Mouse (Mus musculus): ENCODE data around the gene Sntg2. TPM values are rescaled to one million over a fixed set of nuclear protein-coding genes. Genes with fewer than 3 reads are reported as not detected.

The Sntg2 gene
- polyA plus RNA-seq (2014; fragmentation: Nextera tagmentation; extraction: Ambion mirVana): 2.6 and 3.8 TPM in 2 replicates

GRCm38 (mm10) chr12:30372933-30373501, at the start of gene Sntg2:
Gene Sntg2, minus strand, starts transcription at chr12:30373375.
- peak within 1 kb of the TSS; percentile 94 for H3K4me2 ChIP-seq
- H3K4me3 ChIP-seq (ENCODE audit: low read depth, low read length): peak within 1 kb of the TSS; percentile 54
- under 1% methylated on average over 30 of the region's 39 CpGs for WGBS (ENCODE audit: insufficient replicate concordance)
- no peak within 1 kb of the TSS for H3K27ac ChIP-seq (ENCODE audit: low read depth, low read length)
- no peaks in the 10 kb centered on the region for H3K27me3 ChIP-seq (ENCODE audit: control insufficient read depth, insufficient read depth, low read length)
- peak within 1 kb of the TSS; percentile 68 for H3K9ac ChIP-seq (ENCODE audit: low read depth, low read length)
- H3K4me1 ChIP-seq (ENCODE audit: control insufficient read depth, insufficient read depth, low read length): no peaks in the 10 kb centered on the region; the same call in 1 of the 2 replicates
- H3K9me3 ChIP-seq (replicated peaks; ENCODE audit: control insufficient read depth, low read length): no peaks in the 10 kb centered on the region
- H3K36me3 ChIP-seq (ENCODE audit: control insufficient read depth, insufficient read depth, low read length): no peaks in the 10 kb centered on the region
- ATAC-seq (replicated peaks; ENCODE audit: insufficient number of reproducible peaks, low FRiP score, low TSS enrichment): peak; percentile 88

GRCm38 (mm10) chr12:30416547-30416946, 43.4 kb upstream of the Sntg2 start:
- Histone ChIP-seq H3K9ac (ENCODE audit: low read depth, low read length) (no peak overlapping the region), H3K27me3 (ENCODE audit: control insufficient read depth, insufficient read depth, low read length) (no peaks in the 10 kb centered on the region), H3K4me3 (ENCODE audit: low read depth, low read length) (no peak overlapping the region), H3K4me2 (no peak overlapping the region), H3K9me3 (replicated peaks; ENCODE audit: control insufficient read depth, low read length) (no peaks in the 10 kb centered on the region), H3K4me1 (ENCODE audit: control insufficient read depth, insufficient read depth, low read length) (no peaks in the 10 kb centered on the region), H3K36me3 (ENCODE audit: control insufficient read depth, insufficient read depth, low read length) (no peaks in the 10 kb centered on the region), H3K27ac (ENCODE audit: low read depth, low read length) (no peak overlapping the region)
- 85% methylated on average over 8 of the region's 8 CpGs for WGBS (ENCODE audit: insufficient replicate concordance)
- ATAC-seq (replicated peaks; ENCODE audit: insufficient number of reproducible peaks, low FRiP score, low TSS enrichment): no peak

GRCm38 (mm10) chr12:30415981-30416380, 42.8 kb upstream of the Sntg2 start:
- H3K4me1 ChIP-seq (ENCODE audit: control insufficient read depth, insufficient read depth, low read length): no peaks in the 10 kb centered on the region
- no peak overlapping the region for H3K4me2 ChIP-seq
- 79% methylated on average over 6 of the region's 6 CpGs for WGBS (ENCODE audit: insufficient replicate concordance)
- no peaks in the 10 kb centered on the region for H3K27me3 ChIP-seq (ENCODE audit: control insufficient read depth, insufficient read depth, low read length)
- H3K9ac ChIP-seq (ENCODE audit: low read depth, low read length): no peak overlapping the region
- H3K27ac ChIP-seq (ENCODE audit: low read depth, low read length): no peak overlapping the region
- no peak overlapping the region for H3K4me3 ChIP-seq (ENCODE audit: low read depth, low read length)
- H3K9me3 ChIP-seq (replicated peaks; ENCODE audit: control insufficient read depth, low read length): no peaks in the 10 kb centered on the region
- H3K36me3 ChIP-seq (ENCODE audit: control insufficient read depth, insufficient read depth, low read length): no peaks in the 10 kb centered on the region
- no peak for ATAC-seq (replicated peaks; ENCODE audit: insufficient number of reproducible peaks, low FRiP score, low TSS enrichment)

DNA sequence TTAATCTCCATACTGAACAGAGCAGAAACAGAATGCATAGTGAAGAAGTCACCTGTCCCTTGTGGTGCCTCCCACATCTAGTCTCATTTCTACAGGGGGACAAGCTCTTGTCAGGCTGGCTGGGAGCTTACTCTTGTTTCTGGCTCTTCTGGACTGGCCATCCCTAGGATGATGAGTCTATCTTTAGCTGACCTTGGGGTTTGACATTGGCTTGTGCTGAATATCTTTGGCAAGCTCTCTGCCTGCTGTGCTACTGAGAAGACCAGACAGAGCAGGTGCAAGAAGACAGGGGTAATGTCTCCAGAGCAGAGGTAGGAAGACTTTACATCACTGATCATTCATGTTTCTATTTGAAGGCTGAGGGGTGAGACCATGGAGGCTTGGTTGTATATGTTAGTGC, 29.5 kb upstream of the Sntg2 start:
- Histone ChIP-seq H3K9ac (ENCODE audit: low read depth, low read length) (no peak overlapping the region), H3K27me3 (ENCODE audit: control insufficient read depth, insufficient read depth, low read length) (no peaks in the 10 kb centered on the region), H3K9me3 (replicated peaks; ENCODE audit: control insufficient read depth, low read length) (no peaks in the 10 kb centered on the region), H3K36me3 (ENCODE audit: control insufficient read depth, insufficient read depth, low read length) (no peaks in the 10 kb centered on the region), H3K27ac (ENCODE audit: low read depth, low read length) (no peak overlapping the region), H3K4me3 (ENCODE audit: low read depth, low read length) (no peak overlapping the region), H3K4me2 (no peak overlapping the region), H3K4me1 (ENCODE audit: control insufficient read depth, insufficient read depth, low read length) (no peaks in the 10 kb centered on the region)
- ATAC-seq (replicated peaks; ENCODE audit: insufficient number of reproducible peaks, low FRiP score, low TSS enrichment): no peak

DNA sequence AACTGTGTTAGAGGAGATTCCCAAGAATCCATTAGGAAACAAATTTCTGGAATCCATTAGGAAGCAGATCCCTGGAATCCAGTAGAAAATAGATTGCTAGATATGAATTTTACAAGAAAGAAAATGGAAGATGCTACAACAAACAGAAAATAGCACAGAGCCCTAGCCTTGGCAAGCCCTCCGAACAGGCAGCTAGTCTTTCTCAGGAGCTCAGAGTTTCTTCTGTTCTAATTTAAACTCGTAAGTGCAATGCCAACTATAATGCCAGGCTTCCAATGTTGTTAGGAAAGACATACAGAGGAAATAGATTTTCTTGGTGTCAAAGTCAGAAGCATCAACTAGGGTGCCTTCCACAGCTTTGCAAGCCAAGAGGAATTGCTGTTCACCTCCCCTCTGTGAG, 27.4 kb upstream of the Sntg2 start:
- H3K4me2 ChIP-seq: no peak overlapping the region
- no peak overlapping the region for H3K4me3 ChIP-seq (ENCODE audit: low read depth, low read length)
- no peaks in the 10 kb centered on the region for H3K9me3 ChIP-seq (replicated peaks; ENCODE audit: control insufficient read depth, low read length)
- no peak for ATAC-seq (replicated peaks; ENCODE audit: insufficient number of reproducible peaks, low FRiP score, low TSS enrichment)
- H3K27me3 ChIP-seq (ENCODE audit: control insufficient read depth, insufficient read depth, low read length): no peaks in the 10 kb centered on the region
- H3K36me3 ChIP-seq (ENCODE audit: control insufficient read depth, insufficient read depth, low read length): no peaks in the 10 kb centered on the region
- H3K4me1 ChIP-seq (ENCODE audit: control insufficient read depth, insufficient read depth, low read length): no peaks in the 10 kb centered on the region
- no peak overlapping the region for H3K9ac ChIP-seq (ENCODE audit: low read depth, low read length)
- 83% methylated on average over 2 of the region's 2 CpGs for WGBS (ENCODE audit: insufficient replicate concordance)
- no peak overlapping the region for H3K27ac ChIP-seq (ENCODE audit: low read depth, low read length)

DNA sequence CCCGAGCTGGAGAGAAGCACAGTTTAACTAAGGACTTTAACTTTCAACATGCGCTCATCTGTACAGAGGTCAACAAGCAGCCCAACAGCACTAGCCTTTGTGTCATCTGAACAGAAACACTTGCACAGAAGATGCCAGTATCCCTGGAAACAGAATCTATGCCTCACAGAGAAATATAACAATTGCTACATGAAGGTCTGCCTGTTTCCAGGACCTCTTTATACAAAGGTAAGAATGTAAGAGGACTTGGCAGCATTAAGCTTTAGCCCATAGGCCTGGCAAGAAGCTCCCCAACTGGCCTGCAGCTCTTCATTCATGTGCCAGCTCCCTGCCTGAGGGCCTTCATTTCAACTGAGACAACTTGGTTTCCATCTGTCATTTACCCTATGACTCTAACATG, 26.9 kb upstream of the Sntg2 start:
- H3K9me3 ChIP-seq (replicated peaks; ENCODE audit: control insufficient read depth, low read length): no peaks in the 10 kb centered on the region
- no peak overlapping the region for H3K9ac ChIP-seq (ENCODE audit: low read depth, low read length)
- no peak overlapping the region for H3K4me3 ChIP-seq (ENCODE audit: low read depth, low read length)
- H3K36me3 ChIP-seq (ENCODE audit: control insufficient read depth, insufficient read depth, low read length): no peaks in the 10 kb centered on the region
- no peaks in the 10 kb centered on the region for H3K4me1 ChIP-seq (ENCODE audit: control insufficient read depth, insufficient read depth, low read length)
- no peak for ATAC-seq (replicated peaks; ENCODE audit: insufficient number of reproducible peaks, low FRiP score, low TSS enrichment)
- H3K27ac ChIP-seq (ENCODE audit: low read depth, low read length): no peak overlapping the region
- 74% methylated on average over 2 of the region's 2 CpGs for WGBS (ENCODE audit: insufficient replicate concordance)
- no peak overlapping the region for H3K4me2 ChIP-seq
- H3K27me3 ChIP-seq (ENCODE audit: control insufficient read depth, insufficient read depth, low read length): no peaks in the 10 kb centered on the region

- Histone ChIP-seq H3K9ac (ENCODE audit: low read depth, low read length) (no peak overlapping the region; the same call in 1 of the 2 replicates), H3K36me3 (ENCODE audit: control insufficient read depth, insufficient read depth, low read length) (no peaks in the 10 kb centered on the region), H3K27ac (ENCODE audit: low read depth, low read length) (no peak overlapping the region), H3K4me1 (ENCODE audit: control insufficient read depth, insufficient read depth, low read length) (no peaks in the 10 kb centered on the region; the same call in 1 of the 2 replicates), H3K9me3 (replicated peaks; ENCODE audit: control insufficient read depth, low read length) (no peaks in the 10 kb centered on the region), H3K27me3 (ENCODE audit: control insufficient read depth, insufficient read depth, low read length) (no peaks in the 10 kb centered on the region), H3K4me3 (ENCODE audit: low read depth, low read length) (peak overlapping the region; percentile 54; the same call in 1 of the 2 replicates), H3K4me2 (peak overlapping the region; percentile 94)
- no peak for ATAC-seq (replicated peaks; ENCODE audit: insufficient number of reproducible peaks, low FRiP score, low TSS enrichment)
- 35% methylated on average over 5 of the region's 5 CpGs for WGBS (ENCODE audit: insufficient replicate concordance)
Measured at GRCm38 (mm10) chr12:30372293-30372692, 882 bp downstream of the Sntg2 start.

DNA sequence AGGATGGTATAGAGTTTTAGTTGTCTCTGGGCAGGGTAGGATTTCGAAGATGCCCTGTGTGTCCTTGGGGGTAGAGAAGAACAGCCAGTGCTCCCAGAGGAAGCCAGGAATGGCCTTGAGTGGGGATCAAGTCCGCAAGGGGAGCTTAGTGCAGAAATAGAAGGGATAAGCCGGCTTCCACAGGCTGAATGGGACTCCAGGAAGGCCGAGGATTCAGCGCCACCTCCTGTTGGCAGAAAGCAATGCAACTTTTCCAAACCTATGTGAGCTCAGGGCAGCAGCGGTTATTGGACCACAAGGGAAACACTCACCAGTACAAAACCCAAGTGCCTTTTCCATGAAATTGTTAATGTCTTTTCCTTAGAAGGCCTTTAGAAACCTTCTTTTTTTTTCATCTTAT, 3.4 kb downstream of the Sntg2 start:
- no peaks in the 10 kb centered on the region; the same call in 1 of the 2 replicates for H3K4me1 ChIP-seq (ENCODE audit: control insufficient read depth, insufficient read depth, low read length)
- no peaks in the 10 kb centered on the region for H3K27me3 ChIP-seq (ENCODE audit: control insufficient read depth, insufficient read depth, low read length)
- no peak overlapping the region for H3K27ac ChIP-seq (ENCODE audit: low read depth, low read length)
- 8% methylated on average over 6 of the region's 6 CpGs for WGBS (ENCODE audit: insufficient replicate concordance)
- no peak for ATAC-seq (replicated peaks; ENCODE audit: insufficient number of reproducible peaks, low FRiP score, low TSS enrichment)
- no peak overlapping the region for H3K9ac ChIP-seq (ENCODE audit: low read depth, low read length)
- H3K4me3 ChIP-seq (ENCODE audit: low read depth, low read length): no peak overlapping the region
- H3K4me2 ChIP-seq: no peak overlapping the region
- H3K9me3 ChIP-seq (replicated peaks; ENCODE audit: control insufficient read depth, low read length): no peaks in the 10 kb centered on the region
- H3K36me3 ChIP-seq (ENCODE audit: control insufficient read depth, insufficient read depth, low read length): no peaks in the 10 kb centered on the region

DNA sequence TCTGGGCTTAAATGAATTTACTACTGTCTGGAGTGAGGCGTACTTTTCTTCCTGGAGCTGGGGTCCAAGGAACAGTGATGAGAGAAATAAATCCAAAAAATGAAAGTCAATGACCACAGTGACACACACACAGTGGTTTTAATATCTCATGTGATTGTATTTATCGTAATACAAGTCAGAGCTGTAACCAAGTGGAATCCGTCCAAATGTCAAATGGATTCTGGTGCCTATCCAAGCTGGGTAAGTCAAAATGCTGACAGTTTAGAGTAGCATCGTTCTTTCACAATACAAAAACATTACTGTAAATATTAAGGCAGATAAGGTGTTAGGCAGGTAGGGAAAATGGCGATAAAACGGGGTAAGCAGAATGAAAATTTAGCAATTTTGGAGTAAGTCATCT, 4.0 kb downstream of the Sntg2 start:
- H3K9me3 ChIP-seq (replicated peaks; ENCODE audit: control insufficient read depth, low read length): no peaks in the 10 kb centered on the region
- no peaks in the 10 kb centered on the region; the same call in 1 of the 2 replicates for H3K4me1 ChIP-seq (ENCODE audit: control insufficient read depth, insufficient read depth, low read length)
- H3K4me2 ChIP-seq: no peak overlapping the region
- H3K27ac ChIP-seq (ENCODE audit: low read depth, low read length): no peak overlapping the region
- H3K36me3 ChIP-seq (ENCODE audit: control insufficient read depth, insufficient read depth, low read length): no peaks in the 10 kb centered on the region
- no peak for ATAC-seq (replicated peaks; ENCODE audit: insufficient number of reproducible peaks, low FRiP score, low TSS enrichment)
- no peaks in the 10 kb centered on the region for H3K27me3 ChIP-seq (ENCODE audit: control insufficient read depth, insufficient read depth, low read length)
- H3K4me3 ChIP-seq (ENCODE audit: low read depth, low read length): no peak overlapping the region
- WGBS (ENCODE audit: insufficient replicate concordance): 78% methylated on average over 6 of the region's 6 CpGs
- no peak overlapping the region for H3K9ac ChIP-seq (ENCODE audit: low read depth, low read length)

Measured in heart, embryonic 11.5 days (tissue).